Mouse (Mus musculus) midbrain, embryonic 14.5 days (tissue): Measurements from ENCODE around the gene Nom1. TPM values are rescaled to one million over a fixed set of nuclear protein-coding genes. Genes with fewer than 3 reads are reported as not detected.

Experiments
- ATAC-seq: fragments of 200-750 bp; cut with Nextera tagmentation; 2 replicates; pipeline ENCODE4 v1.8.0; 2017; ENCODE audit warnings: moderate number of reproducible peaks, moderate library complexity; ENCODE audit not compliant: low FRiP score, low TSS enrichment
- DNase-seq: peaks from one replicate; pipeline ENCODE4 v3.0.0-alpha.2; 2015
- H3K27ac ChIP-seq: fragments of 300-500 bp; sonication (generic); replicated peaks from 2 replicates; pipeline ENCODE4 v1.5.1; 2014; ENCODE audit warnings: mild to moderate bottlenecking, low read depth, low read length, moderate library complexity
- H3K27me3 ChIP-seq: fragments of 300-500 bp; sonication (generic); 2 replicates; pipeline ENCODE4 v1.6.1; 2014; ENCODE audit warnings: low read length, control low read depth, mixed read lengths; ENCODE audit not compliant: control insufficient read depth, insufficient read depth
- H3K36me3 ChIP-seq: fragments of 300-500 bp; sonication (generic); 2 replicates; pipeline ENCODE4 v1.6.1; 2014; ENCODE audit warnings: low read length, control low read depth; ENCODE audit not compliant: control insufficient read depth, insufficient read depth
- H3K4me1 ChIP-seq: fragments of 300-500 bp; sonication (generic); 2 replicates; pipeline ENCODE4 v1.6.1; 2014; ENCODE audit warnings: mild to moderate bottlenecking, antibody characterized with exemption, low read length, control low read depth; ENCODE audit not compliant: control insufficient read depth, insufficient read depth
- H3K4me2 ChIP-seq: fragments of 300-500 bp; sonication (generic); 2 replicates; pipeline ENCODE4 v1.6.1; 2014; ENCODE audit warnings: mild to moderate bottlenecking, low read length, moderate library complexity
- H3K4me3 ChIP-seq: fragments of 300-500 bp; sonication (generic); replicated peaks from 2 replicates; pipeline ENCODE4 v1.5.1; 2014; ENCODE audit warnings: low read depth, low read length
- H3K9ac ChIP-seq: fragments of 300-500 bp; sonication (generic); replicated peaks from 2 replicates; pipeline ENCODE4 v1.6.1; 2014; ENCODE audit warnings: mild to moderate bottlenecking, low read length, moderate library complexity
- H3K9me3 ChIP-seq: fragments of 300-500 bp; sonication (generic); 2 replicates; pipeline ENCODE4 v1.6.1; 2016; ENCODE audit warnings: low read length, control low read depth, mixed read lengths; ENCODE audit not compliant: control insufficient read depth
- WGBS: fragments of 180-500 bp; shearing (Covaris S2); extraction: QIAGEN DNeasy Blood & Tissue Kit; methylation state at CpG from one replicate; pipeline ENCODE4 v1.1.7; 2014; 5-methylcytosine and 5-hydroxymethylcytosine counted together
- polyA plus RNA-seq: library from polyadenylated mRNA; unstranded; fragments of >200 nt; fragmentation: Nextera tagmentation; extraction: Ambion mirVana; gene quantifications from 2 replicates; pipeline ENCODE4 v1.2.1, GENCODE M21; 2014

Nom1 gene
- polyA plus RNA-seq, 1 experiment from 2014 or later = 14.8 TPM

GRCm38 (mm10) chr5:29468351-29469065, 34.0 kb downstream of the Nom1 start:
- WGBS = under 1% methylated on average over 17 of the region's 17 CpGs
- ATAC-seq (no peak), DNase-seq (no peak)
- peak overlapping the region; percentile 25; the same call in 1 of the 2 replicates for H3K4me3 ChIP-seq
- H3K9ac ChIP-seq = no peak overlapping the region
- H3K4me1 ChIP-seq = peaks cover 7% of the 10 kb centered on the region; the same call in 1 of the 2 replicates
- no peak overlapping the region for H3K27ac ChIP-seq
- no peaks in the 10 kb centered on the region for H3K36me3 ChIP-seq
- H3K27me3 ChIP-seq = peaks cover 69% of the 10 kb centered on the region
- H3K4me2 ChIP-seq = peak overlapping the region; percentile 49
- no peaks in the 10 kb centered on the region for H3K9me3 ChIP-seq

DNA sequence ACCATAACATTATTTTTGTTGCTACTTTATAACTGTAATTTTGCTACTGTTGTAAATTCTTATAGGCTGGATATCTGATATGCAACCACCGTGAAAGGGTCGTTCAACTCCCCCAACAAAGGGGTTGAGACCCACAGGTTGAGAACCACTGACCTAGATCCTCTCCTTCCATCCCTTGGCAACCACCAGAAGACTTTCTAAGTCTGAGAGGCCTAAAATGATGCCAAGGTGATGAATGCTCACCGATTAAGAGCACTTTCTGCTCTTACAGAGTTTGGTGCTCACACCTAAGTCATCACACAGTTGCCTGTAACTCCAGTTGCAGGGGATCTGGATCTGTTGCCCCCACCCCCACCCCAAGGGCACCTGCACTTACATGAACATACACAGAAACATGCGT, 35.0 kb downstream of the Nom1 start:
- Histone ChIP-seq H3K4me2 (no peak overlapping the region), H3K36me3 (no peaks in the 10 kb centered on the region), H3K4me1 (peaks cover 7% of the 10 kb centered on the region; the same call in 1 of the 2 replicates), H3K9ac (no peak overlapping the region), H3K4me3 (no peak overlapping the region), H3K9me3 (no peaks in the 10 kb centered on the region), H3K27me3 (peaks cover 79% of the 10 kb centered on the region), H3K27ac (no peak overlapping the region)
- no peak for DNase-seq
- ATAC-seq = no peak
- 2% methylated on average over 4 of the region's 4 CpGs for WGBS

GRCm38 (mm10) chr5:29470271-29470670, 35.8 kb downstream of the Nom1 start:
- ATAC-seq = no peak
- Histone ChIP-seq H3K4me2 (no peak overlapping the region), H3K27me3 (peaks cover 85% of the 10 kb centered on the region), H3K9me3 (no peaks in the 10 kb centered on the region), H3K4me1 (peaks cover 7% of the 10 kb centered on the region; the same call in 1 of the 2 replicates), H3K27ac (no peak overlapping the region), H3K9ac (no peak overlapping the region), H3K36me3 (no peaks in the 10 kb centered on the region), H3K4me3 (no peak overlapping the region)
- 7% methylated on average over 5 of the region's 5 CpGs for WGBS
- DNase-seq = no peak

DNA sequence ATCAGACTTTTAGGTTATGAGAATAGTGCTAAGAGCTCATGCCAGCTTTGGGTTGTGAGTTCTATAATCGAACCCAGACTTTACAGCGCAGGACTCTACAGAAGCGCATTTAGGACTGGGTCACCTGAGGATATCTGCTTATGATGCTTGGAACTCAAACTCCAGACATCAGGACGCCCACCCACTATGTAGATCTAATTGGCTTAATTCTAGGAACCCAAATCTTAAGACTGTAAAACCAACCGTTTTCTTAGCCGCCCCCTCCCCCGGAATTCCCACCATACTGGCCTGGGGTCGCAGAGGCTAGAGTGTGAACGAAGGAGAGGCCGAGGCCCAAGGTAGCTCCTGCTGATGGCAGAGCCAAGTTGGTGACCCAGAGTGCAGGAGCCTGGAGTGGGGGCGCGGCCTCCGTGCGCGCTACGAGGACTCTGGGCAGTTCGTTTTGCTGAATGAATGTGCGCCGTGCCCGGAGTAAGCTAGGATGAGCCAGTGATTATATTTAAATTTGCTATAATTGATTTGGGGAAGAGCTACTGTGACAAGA, 36.5 kb downstream of the Nom1 start:
- WGBS = 3% methylated on average over 20 of the region's 20 CpGs
- DNase-seq (no peak), ATAC-seq (no peak)
- H3K9ac ChIP-seq = no peak overlapping the region
- H3K4me1 ChIP-seq = peaks cover 7% of the 10 kb centered on the region; the same call in 1 of the 2 replicates
- no peak overlapping the region for H3K4me2 ChIP-seq
- H3K36me3 ChIP-seq = no peaks in the 10 kb centered on the region
- H3K9me3 ChIP-seq = no peaks in the 10 kb centered on the region
- H3K4me3 ChIP-seq = no peak overlapping the region
- H3K27ac ChIP-seq = no peak overlapping the region
- H3K27me3 ChIP-seq = peaks cover 88% of the 10 kb centered on the region

DNA sequence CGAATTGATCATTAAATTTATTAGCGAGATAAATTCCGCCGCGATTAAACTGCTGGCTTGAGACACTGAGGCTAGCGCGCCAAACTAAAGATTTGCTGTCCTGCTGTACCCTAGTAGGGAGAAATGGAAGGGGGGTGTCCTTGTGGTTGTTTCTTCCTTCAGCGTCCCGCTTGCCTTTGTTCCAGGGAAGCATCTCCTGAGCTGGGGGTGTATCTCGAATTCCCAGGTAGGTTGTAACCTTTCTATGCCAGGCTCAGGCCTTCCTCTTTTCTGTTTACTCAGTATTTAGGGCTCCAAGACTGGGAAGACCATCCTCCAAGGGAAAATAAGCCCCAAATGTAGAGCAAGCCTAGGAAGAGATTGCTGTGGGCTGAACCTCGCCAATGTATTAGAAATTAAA, 36.9 kb downstream of the Nom1 start:
- under 1% methylated on average over 11 of the region's 11 CpGs for WGBS
- no peak for DNase-seq

DNA sequence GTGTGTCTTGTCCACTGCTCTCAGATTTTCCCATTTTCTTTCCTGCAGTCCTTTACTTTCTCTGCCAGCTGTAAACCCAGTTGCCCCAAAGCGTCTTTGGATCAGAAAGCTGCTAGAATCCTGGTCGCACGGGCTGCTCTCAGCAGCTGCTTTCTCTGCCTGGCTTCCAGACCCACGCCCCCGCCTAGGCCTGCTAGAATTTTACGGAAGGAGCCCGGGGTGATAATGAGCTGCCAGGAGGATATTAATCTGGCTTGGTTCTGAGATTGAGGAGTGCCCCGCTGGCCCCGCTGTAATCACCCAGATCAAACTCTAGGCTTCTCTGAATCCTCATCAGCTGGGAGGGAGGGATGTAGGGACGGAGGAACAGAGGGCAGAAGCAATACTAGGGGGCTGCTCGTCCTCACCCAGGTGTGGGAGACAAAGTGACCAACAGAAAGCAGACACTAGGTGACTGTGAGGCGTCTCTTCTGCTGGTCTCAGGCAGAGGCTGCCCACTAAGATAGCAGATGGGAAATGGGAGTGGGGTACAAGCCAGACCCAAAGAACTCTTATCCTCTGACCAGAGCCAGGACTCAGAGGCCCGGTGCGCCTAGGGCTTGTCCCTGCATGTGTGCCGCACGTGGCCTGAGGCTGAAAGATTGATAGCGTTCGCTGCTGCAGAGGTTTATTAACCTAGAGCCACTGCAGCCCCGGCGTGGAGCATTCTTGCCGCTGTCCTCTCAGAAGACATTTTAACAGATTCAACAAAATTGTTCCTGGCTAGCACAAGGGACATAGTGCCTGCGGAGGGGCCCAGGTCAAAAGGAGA, 37.6 kb downstream of the Nom1 start:
- peak; percentile 47 for DNase-seq
- peaks cover 7% of the 10 kb centered on the region; the same call in 1 of the 2 replicates for H3K4me1 ChIP-seq
- under 1% methylated on average over 22 of the region's 22 CpGs for WGBS

More for the DNA sequence above, 36.9 kb downstream of the Nom1 start:
- Histone ChIP-seq H3K36me3 (no peaks in the 10 kb centered on the region), H3K27ac (no peak overlapping the region), H3K9ac (no peak overlapping the region), H3K4me3 (no peak overlapping the region), H3K9me3 (no peaks in the 10 kb centered on the region), H3K4me2 (no peak overlapping the region), H3K4me1 (peaks cover 7% of the 10 kb centered on the region; the same call in 1 of the 2 replicates), H3K27me3 (peaks cover 89% of the 10 kb centered on the region)
- no peak for ATAC-seq

DNA sequence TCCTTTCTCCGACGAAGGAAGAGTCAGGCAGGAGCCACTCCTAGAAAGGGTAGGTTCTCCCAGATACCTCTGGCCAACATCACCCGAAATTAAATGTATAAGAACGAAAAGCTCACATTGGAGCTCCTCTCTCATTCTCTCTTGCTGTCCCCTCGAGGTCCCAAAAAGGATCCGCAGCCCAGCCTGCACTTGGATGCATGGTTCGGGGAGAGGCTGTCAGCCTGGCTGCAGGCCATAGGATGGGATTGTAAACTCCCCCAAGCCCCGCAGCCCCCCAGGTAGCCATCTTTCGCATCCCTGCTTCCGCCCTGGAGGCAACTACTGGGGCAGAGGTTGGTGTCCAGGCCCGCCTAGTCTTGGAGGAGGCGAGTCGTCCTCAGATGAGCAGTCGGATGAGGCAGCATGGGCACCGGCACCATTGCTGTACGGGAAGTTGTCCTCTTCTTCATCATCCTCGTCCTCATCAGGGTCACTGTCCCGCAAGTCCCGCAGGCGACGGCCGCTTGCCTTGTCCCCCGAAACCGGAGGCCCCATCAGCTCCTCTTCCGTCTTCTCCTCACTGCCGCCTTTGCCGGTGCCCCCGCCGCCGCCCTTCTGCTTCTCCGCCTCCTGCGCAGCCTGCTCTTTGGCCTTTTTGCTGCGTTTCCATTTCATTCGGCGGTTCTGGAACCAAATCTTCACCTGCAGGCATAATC, 39.2 kb downstream of the Nom1 start:
- Histone ChIP-seq H3K27ac (no peak overlapping the region), H3K4me2 (no peak overlapping the region), H3K36me3 (no peaks in the 10 kb centered on the region), H3K4me3 (no peak overlapping the region), H3K4me1 (no peaks in the 10 kb centered on the region), H3K27me3 (peaks cover 91% of the 10 kb centered on the region), H3K9me3 (no peaks in the 10 kb centered on the region), H3K9ac (no peak overlapping the region)
- under 1% methylated on average over 35 of the region's 35 CpGs for WGBS
- DNase-seq = no peak
- ATAC-seq = no peak

More for the DNA sequence above, 37.6 kb downstream of the Nom1 start:
- H3K9ac ChIP-seq = no peak overlapping the region
- H3K27me3 ChIP-seq = peaks cover 89% of the 10 kb centered on the region
- ATAC-seq = no peak
- no peaks in the 10 kb centered on the region for H3K36me3 ChIP-seq
- H3K27ac ChIP-seq = no peak overlapping the region
- H3K9me3 ChIP-seq = no peaks in the 10 kb centered on the region
- H3K4me3 ChIP-seq = no peak overlapping the region
- no peak overlapping the region for H3K4me2 ChIP-seq

- WGBS = under 1% methylated on average over 35 of the region's 35 CpGs
- Histone ChIP-seq H3K9ac (no peak overlapping the region), H3K4me2 (no peak overlapping the region), H3K4me3 (no peak overlapping the region), H3K27me3 (peaks cover 92% of the 10 kb centered on the region), H3K4me1 (no peaks in the 10 kb centered on the region), H3K27ac (no peak overlapping the region), H3K36me3 (no peaks in the 10 kb centered on the region), H3K9me3 (no peaks in the 10 kb centered on the region)
- ATAC-seq (no peak), DNase-seq (no peak)
These were observed 39.9 kb downstream of the Nom1 start for GRCm38 (mm10) chr5:29474246-29474960.
